Mouse (Mus musculus): ENCODE data around the gene Arf3.
"Not testable (repeated sequence)": the region's sequence is repeated elsewhere in the genome, so short reads cannot be mapped to it uniquely, and the experiment has no call there.

Arf3 gene

GRCm38 (mm10) chr15:98762670-98763529 lies at the start of gene Arf3:
TSS of gene Arf3 (minus strand) at chr15:98763214.
- DNase-seq (ENCODE audit: low read depth, low spot score): peak; percentile 97

GRCm38 (mm10) chr15:98810212-98810611 lies 47.2 kb upstream of the Arf3 start:
- DNase-seq (ENCODE audit: low read depth, low spot score): not testable (repeated sequence)

GRCm38 (mm10) chr15:98809390-98809789 lies 46.4 kb upstream of the Arf3 start, which contains the start of gene Ddn:
TSS of gene Ddn (minus strand) at chr15:98809490.
- DNase-seq (ENCODE audit: low read depth, low spot score): no peak

- DNase-seq (ENCODE audit: low read depth, low spot score): no peak
These were observed 45.7 kb upstream of the Arf3 start for GRCm38 (mm10) chr15:98808651-98809134.

- no peak for DNase-seq (ENCODE audit: low read depth, low spot score)
These were observed 45.1 kb upstream of the Arf3 start for GRCm38 (mm10) chr15:98807895-98808650.

- no peak for DNase-seq (ENCODE audit: low read depth, low spot score)
These were observed 44.1 kb upstream of the Arf3 start for GRCm38 (mm10) chr15:98806809-98807770.

GRCm38 (mm10) chr15:98806071-98806808 lies 43.2 kb upstream of the Arf3 start:
- DNase-seq (ENCODE audit: low read depth, low spot score): no peak

GRCm38 (mm10) chr15:98805324-98806040 lies 42.5 kb upstream of the Arf3 start:
- peak; percentile 56 for DNase-seq (ENCODE audit: low read depth, low spot score)

GRCm38 (mm10) chr15:98804054-98804453 lies 41.0 kb upstream of the Arf3 start:
- DNase-seq (ENCODE audit: low read depth, low spot score): peak; percentile 69

GRCm38 (mm10) chr15:98802926-98803325 lies 39.9 kb upstream of the Arf3 start:
- no peak for DNase-seq (ENCODE audit: low read depth, low spot score)

GRCm38 (mm10) chr15:98799396-98799795 lies 36.4 kb upstream of the Arf3 start:
- peak; percentile 83 for DNase-seq (ENCODE audit: low read depth, low spot score)

GRCm38 (mm10) chr15:98798903-98799302 lies 35.9 kb upstream of the Arf3 start:
- no peak for DNase-seq (ENCODE audit: low read depth, low spot score)

- no peak for DNase-seq (ENCODE audit: low read depth, low spot score)
These were observed 35.0 kb upstream of the Arf3 start for GRCm38 (mm10) chr15:98797835-98798492.

GRCm38 (mm10) chr15:98796803-98797595 lies 34.0 kb upstream of the Arf3 start:
- DNase-seq (ENCODE audit: low read depth, low spot score): no peak

GRCm38 (mm10) chr15:98793141-98793698 lies 30.2 kb upstream of the Arf3 start:
- DNase-seq (ENCODE audit: low read depth, low spot score): no peak

GRCm38 (mm10) chr15:98792233-98793020 lies 29.4 kb upstream of the Arf3 start:
- no peak for DNase-seq (ENCODE audit: low read depth, low spot score)

- DNase-seq (ENCODE audit: low read depth, low spot score): no peak
These were observed 28.8 kb upstream of the Arf3 start for GRCm38 (mm10) chr15:98791771-98792170.

All from forelimb bud, embryonic 11.5 days (tissue).